Mouse (Mus musculus): Measurements from ENCODE around the gene Auh. TPM values are rescaled to one million over a fixed set of nuclear protein-coding genes. Genes with fewer than 3 reads are reported as not detected.
A peak's percentile ranks its signal among the peaks of the same experiment; 100 is the strongest.

The Auh gene
- polyA plus RNA-seq, 1 experiment: 47.8 TPM

GRCm38 (mm10) chr13:52850024-52850723 is 79.3 kb downstream of the Auh start:
- Histone ChIP-seq H3K4me1 (replicated peaks; ENCODE audit: control insufficient read depth, insufficient read depth, low read length) (peaks cover 29% of the 10 kb centered on the region), H3K27me3 (ENCODE audit: control insufficient read depth, insufficient read depth, low read length) (no peaks in the 10 kb centered on the region), H3K27ac (ENCODE audit: control insufficient read depth, insufficient read depth, low read length) (no peak overlapping the region), H3K36me3 (ENCODE audit: control insufficient read depth, insufficient read depth, low read length) (no peaks in the 10 kb centered on the region), H3K4me3 (ENCODE audit: control insufficient read depth, insufficient read depth, low read length) (no peak overlapping the region)
- TF ChIP-seq CTCF (IDR thresholded peaks at IDR 0.05; ENCODE audit: borderline replicate concordance, control insufficient read depth, extremely low read depth, insufficient read depth, low read length, poor library complexity) (peak; percentile 62; the same call in 1 of the 2 replicates), POLR2A (IDR thresholded peaks at IDR 0.05; ENCODE audit: control insufficient read depth, extremely low read depth, insufficient read depth, low read length, poor library complexity) (no peak)
- DNase-seq: no peak
- WGBS: 94% methylated on average over 15 of the region's 15 CpGs

GRCm38 (mm10) chr13:52849394-52849801 is 80.1 kb downstream of the Auh start:
- H3K4me3 ChIP-seq (ENCODE audit: control insufficient read depth, insufficient read depth, low read length): no peak overlapping the region
- H3K27me3 ChIP-seq (ENCODE audit: control insufficient read depth, insufficient read depth, low read length): no peaks in the 10 kb centered on the region
- H3K4me1 ChIP-seq (replicated peaks; ENCODE audit: control insufficient read depth, insufficient read depth, low read length): peaks cover 29% of the 10 kb centered on the region
- no peaks in the 10 kb centered on the region for H3K36me3 ChIP-seq (ENCODE audit: control insufficient read depth, insufficient read depth, low read length)
- WGBS: 48% methylated on average over 9 of the region's 9 CpGs
- TF ChIP-seq POLR2A (IDR thresholded peaks at IDR 0.05; ENCODE audit: control insufficient read depth, extremely low read depth, insufficient read depth, low read length, poor library complexity): 0 out of 2 replicates have a peak, but pooled peaks have one; percentile 17
- TF ChIP-seq CTCF (IDR thresholded peaks at IDR 0.05; ENCODE audit: borderline replicate concordance, control insufficient read depth, extremely low read depth, insufficient read depth, low read length, poor library complexity): no peak
- peak; percentile 25 for DNase-seq
- no peak overlapping the region for H3K27ac ChIP-seq (ENCODE audit: control insufficient read depth, insufficient read depth, low read length)

- DNase-seq: no peak
- Histone ChIP-seq H3K27me3 (ENCODE audit: control insufficient read depth, insufficient read depth, low read length) (no peaks in the 10 kb centered on the region), H3K27ac (ENCODE audit: control insufficient read depth, insufficient read depth, low read length) (no peak overlapping the region), H3K36me3 (ENCODE audit: control insufficient read depth, insufficient read depth, low read length) (no peaks in the 10 kb centered on the region), H3K4me1 (replicated peaks; ENCODE audit: control insufficient read depth, insufficient read depth, low read length) (peaks cover 29% of the 10 kb centered on the region), H3K4me3 (ENCODE audit: control insufficient read depth, insufficient read depth, low read length) (no peak overlapping the region)
- WGBS: 93% methylated on average over 8 of the region's 8 CpGs
- TF ChIP-seq CTCF (IDR thresholded peaks at IDR 0.05; ENCODE audit: borderline replicate concordance, control insufficient read depth, extremely low read depth, insufficient read depth, low read length, poor library complexity) (no peak), POLR2A (IDR thresholded peaks at IDR 0.05; ENCODE audit: control insufficient read depth, extremely low read depth, insufficient read depth, low read length, poor library complexity) (no peak)
These were observed 82.0 kb downstream of the Auh start for GRCm38 (mm10) chr13:52847481-52847880.

GRCm38 (mm10) chr13:52847071-52847470 is 82.4 kb downstream of the Auh start:
- DNase-seq: no peak
- no peaks in the 10 kb centered on the region for H3K36me3 ChIP-seq (ENCODE audit: control insufficient read depth, insufficient read depth, low read length)
- no peak overlapping the region for H3K27ac ChIP-seq (ENCODE audit: control insufficient read depth, insufficient read depth, low read length)
- H3K4me3 ChIP-seq (ENCODE audit: control insufficient read depth, insufficient read depth, low read length): no peak overlapping the region
- peaks cover 29% of the 10 kb centered on the region for H3K4me1 ChIP-seq (replicated peaks; ENCODE audit: control insufficient read depth, insufficient read depth, low read length)
- TF ChIP-seq CTCF (IDR thresholded peaks at IDR 0.05; ENCODE audit: borderline replicate concordance, control insufficient read depth, extremely low read depth, insufficient read depth, low read length, poor library complexity) (no peak), POLR2A (IDR thresholded peaks at IDR 0.05; ENCODE audit: control insufficient read depth, extremely low read depth, insufficient read depth, low read length, poor library complexity) (no peak)
- WGBS: 96% methylated on average over 17 of the region's 17 CpGs
- H3K27me3 ChIP-seq (ENCODE audit: control insufficient read depth, insufficient read depth, low read length): no peaks in the 10 kb centered on the region

GRCm38 (mm10) chr13:52845618-52846017 is 83.9 kb downstream of the Auh start:
- WGBS: 94% methylated on average over 4 of the region's 4 CpGs
- Histone ChIP-seq H3K27me3 (ENCODE audit: control insufficient read depth, insufficient read depth, low read length) (no peaks in the 10 kb centered on the region), H3K27ac (ENCODE audit: control insufficient read depth, insufficient read depth, low read length) (no peak overlapping the region), H3K4me3 (ENCODE audit: control insufficient read depth, insufficient read depth, low read length) (no peak overlapping the region), H3K4me1 (replicated peaks; ENCODE audit: control insufficient read depth, insufficient read depth, low read length) (peaks cover 29% of the 10 kb centered on the region), H3K36me3 (ENCODE audit: control insufficient read depth, insufficient read depth, low read length) (0 out of 2 replicates have a peak, but pooled peaks cover 3% of the 10 kb centered on the region)
- no peak for TF ChIP-seq POLR2A (IDR thresholded peaks at IDR 0.05; ENCODE audit: control insufficient read depth, extremely low read depth, insufficient read depth, low read length, poor library complexity)
- TF ChIP-seq CTCF (IDR thresholded peaks at IDR 0.05; ENCODE audit: borderline replicate concordance, control insufficient read depth, extremely low read depth, insufficient read depth, low read length, poor library complexity): no peak
- DNase-seq: no peak

GRCm38 (mm10) chr13:52843536-52844178 is 85.8 kb downstream of the Auh start:
- no peaks in the 10 kb centered on the region for H3K27me3 ChIP-seq (ENCODE audit: control insufficient read depth, insufficient read depth, low read length)
- H3K27ac ChIP-seq (ENCODE audit: control insufficient read depth, insufficient read depth, low read length): no peak overlapping the region
- peaks cover 13% of the 10 kb centered on the region; the same call in 1 of the 2 replicates for H3K36me3 ChIP-seq (ENCODE audit: control insufficient read depth, insufficient read depth, low read length)
- peaks cover 17% of the 10 kb centered on the region for H3K4me1 ChIP-seq (replicated peaks; ENCODE audit: control insufficient read depth, insufficient read depth, low read length)
- no peak for DNase-seq
- 96% methylated on average over 10 of the region's 10 CpGs for WGBS
- TF ChIP-seq POLR2A (IDR thresholded peaks at IDR 0.05; ENCODE audit: control insufficient read depth, extremely low read depth, insufficient read depth, low read length, poor library complexity) (no peak), CTCF (IDR thresholded peaks at IDR 0.05; ENCODE audit: borderline replicate concordance, control insufficient read depth, extremely low read depth, insufficient read depth, low read length, poor library complexity) (no peak)
- H3K4me3 ChIP-seq (ENCODE audit: control insufficient read depth, insufficient read depth, low read length): no peak overlapping the region

Data from thymus, adult 2 months (tissue).